Mouse (Mus musculus): ENCODE results near the gene Zp3.

GRCm38 (mm10) chr5:135982398-135982797, 2.5 kb downstream of the Zp3 start:
- TF ChIP-seq POLR2A (IDR thresholded peaks at IDR 0.05; ENCODE audit: borderline replicate concordance, control insufficient read depth, low read depth, low read length) (no peak), CTCF (IDR thresholded peaks at IDR 0.05; ENCODE audit: control insufficient read depth, insufficient read depth, low read length) (peak; percentile 95)
